9 mouse cellular contexts compared by ENCODE assay signal in the genomic region with DNA sequence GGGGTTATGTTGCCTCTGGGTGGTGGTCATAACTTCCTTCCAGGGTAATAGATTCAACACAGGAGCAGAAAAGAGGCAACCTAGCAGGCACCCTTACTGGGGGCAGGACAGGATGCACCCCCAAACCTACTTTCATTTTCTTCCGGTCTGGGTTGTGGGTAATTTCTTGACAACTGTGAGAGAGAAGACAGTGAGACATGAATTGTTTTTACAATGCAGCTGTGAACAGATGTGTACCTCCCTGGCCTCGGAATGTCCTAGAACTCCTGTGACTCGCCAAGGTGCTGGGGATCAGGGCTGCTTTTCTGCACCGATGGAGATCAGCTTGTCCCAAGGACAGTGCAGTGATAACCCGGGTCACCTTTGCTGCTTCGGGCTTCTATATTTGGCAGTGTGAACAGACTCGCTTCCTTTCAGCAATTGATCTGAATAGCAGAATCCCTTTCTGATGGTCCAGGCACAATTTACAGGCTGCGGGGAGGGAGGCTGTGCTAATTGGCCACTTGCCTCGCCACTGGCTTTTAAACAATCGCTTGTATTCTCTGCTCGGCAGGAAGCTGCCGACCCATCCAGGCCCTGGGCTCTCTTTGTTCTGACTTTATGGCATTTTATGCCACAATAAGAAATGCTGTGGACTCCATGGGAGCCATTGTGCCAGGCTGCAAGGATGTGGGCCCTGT.
A peak's percentile ranks its signal among the peaks of the same experiment; 100 is the strongest.
DNase-seq lines count a peak whose midpoint lies in the region; ATAC-seq and TF ChIP-seq lines count a peak whose summit lies in the region.
"Had no signal": no experiment of that assay in that cellular context is flagged by ENCODE, and none has a peak within 500 bp of the region (broad histone marks: within the 10 kb centered on the region; RNA-seq: fewer than 3 reads in every experiment).

No protein-coding gene starts in this region.

- peak overlapping the region; percentile 67 for H3K4me2 ChIP-seq in heart, postnatal 0 days (ENCODE audit: low read depth, low read length)
- H3K4me2 ChIP-seq in lung, embryonic 16.5 days (ENCODE audit: low read depth, low read length): peak overlapping the region; percentile 89
- H3K4me2 ChIP-seq in stomach, embryonic 14.5 days (replicated peaks; ENCODE audit: low read depth, low read length): 0 out of 2 replicates have a peak overlapping the region, but pooled peaks have one; percentile 8

- intact Hi-C loops in left cerebral cortex, postnatal 14 days (cut with DNase I): loop anchor here (10.0 kb wide), 2 partner anchors 120 to 470 kb away; no protein-coding TSS in a partner anchor

- H3K27me3 ChIP-seq in heart, postnatal 0 days (ENCODE audit: control insufficient read depth, insufficient read depth, low read length): no peaks in the 10 kb centered on the region
- no peaks in the 10 kb centered on the region for H3K27me3 ChIP-seq in lung, embryonic 16.5 days (ENCODE audit: control insufficient read depth, insufficient read depth, low read depth, low read length)
- no peaks in the 10 kb centered on the region for H3K27me3 ChIP-seq in stomach, embryonic 14.5 days (ENCODE audit: control insufficient read depth, insufficient read depth, low read length)

- H3K9me3 ChIP-seq in heart, postnatal 0 days (replicated peaks; ENCODE audit: control insufficient read depth, low read length): no peaks in the 10 kb centered on the region
- no peaks in the 10 kb centered on the region for H3K9me3 ChIP-seq in lung, embryonic 16.5 days (ENCODE audit: control insufficient read depth, low read length)
- no peaks in the 10 kb centered on the region for H3K9me3 ChIP-seq in stomach, embryonic 14.5 days (ENCODE audit: control insufficient read depth, low read depth, low read length)
- H3K9me3 ChIP-seq: G1E had no signal

- peak overlapping the region; percentile 13 for H3K4me3 ChIP-seq in heart, postnatal 0 days (ENCODE audit: low read depth, low read length)
- peak overlapping the region; percentile 12; the same call in 1 of the 2 replicates for H3K4me3 ChIP-seq in lung, embryonic 16.5 days (ENCODE audit: low read length)
- H3K4me3 ChIP-seq in stomach, embryonic 14.5 days (ENCODE audit: low read depth, low read length): no peak overlapping the region

- peak; percentile 40 for DNase-seq in left cerebral cortex, adult 11 months (ENCODE audit: low spot score)
- no peak for DNase-seq in left cerebral cortex, postnatal 14 days (ENCODE audit: low spot score in 2 of 2)
- DNase-seq in embryo, embryonic 11 days: peak; percentile 44
- no peak for DNase-seq in heart, postnatal 0 days (ENCODE audit: low spot score)
- DNase-seq in kidney, postnatal 10 days: peak; percentile 61
- no peak for DNase-seq in gastrocnemius, adult 8-10 months (ENCODE audit: low spot score in 2 of 2)

- H3K4me1 ChIP-seq in heart, postnatal 0 days (ENCODE audit: control insufficient read depth, insufficient read depth): peaks cover 19% of the 10 kb centered on the region
- H3K4me1 ChIP-seq in lung, embryonic 16.5 days (replicated peaks; ENCODE audit: control insufficient read depth, insufficient read depth, low read length): peaks cover 33% of the 10 kb centered on the region
- H3K4me1 ChIP-seq in stomach, embryonic 14.5 days (ENCODE audit: control insufficient read depth, insufficient read depth, low read length): peaks cover 7% of the 10 kb centered on the region; the same call in 1 of the 2 replicates

- H3K36me3 ChIP-seq in heart, postnatal 0 days (replicated peaks; ENCODE audit: control insufficient read depth, insufficient read depth, low read length): no peaks in the 10 kb centered on the region
- no peaks in the 10 kb centered on the region for H3K36me3 ChIP-seq in lung, embryonic 16.5 days (ENCODE audit: control insufficient read depth, insufficient read depth, low read length)
- H3K36me3 ChIP-seq in stomach, embryonic 14.5 days (ENCODE audit: control insufficient read depth, insufficient read depth, low read length): no peaks in the 10 kb centered on the region
- H3K36me3 ChIP-seq: G1E had no signal

- no peak for TF ChIP-seq CTCF in heart, postnatal 0 days (IDR thresholded peaks at IDR 0.05; ENCODE audit: low read depth)

- ATAC-seq in heart, postnatal 0 days (ENCODE audit: insufficient read depth, low read depth): no peak
- ATAC-seq in lung, embryonic 16.5 days (ENCODE audit: low read depth): no peak
- no peak for ATAC-seq in stomach, embryonic 14.5 days (ENCODE audit: insufficient number of reproducible peaks, insufficient read depth, low FRiP score, low read depth)

- no peak for TF ChIP-seq EP300 in heart, postnatal 0 days (IDR thresholded peaks at IDR 0.05; ENCODE audit: low read depth)

- WGBS in heart, postnatal 0 days: 12% methylated on average over 12 of the region's 12 CpGs
- 16% methylated on average over 12 of the region's 12 CpGs for WGBS in lung, embryonic 16.5 days
- 35% methylated on average over 12 of the region's 12 CpGs for WGBS in stomach, embryonic 14.5 days

- H3K27ac ChIP-seq in heart, postnatal 0 days (ENCODE audit: low read depth): peak overlapping the region; percentile 50
- peak overlapping the region; percentile 38; the same call in 1 of the 2 replicates for H3K27ac ChIP-seq in lung, embryonic 16.5 days (ENCODE audit: low read length)
- no peak overlapping the region for H3K27ac ChIP-seq in stomach, embryonic 14.5 days (ENCODE audit: low read length)

- peak overlapping the region; percentile 24 for H3K9ac ChIP-seq in heart, postnatal 0 days (replicated peaks; ENCODE audit: low read depth, low read length)
- peak overlapping the region; percentile 12 for H3K9ac ChIP-seq in lung, embryonic 16.5 days (ENCODE audit: low read length)
- H3K9ac ChIP-seq in stomach, embryonic 14.5 days (replicated peaks; ENCODE audit: low read depth, low read length): no peak overlapping the region

Comparison
In these comparisons a context has a peak if more than half of its experiments do, and no peak if none do; other contexts are left out.
1. DNase-seq: peak in left cerebral cortex, adult 11 months (single experiment), embryo, embryonic 11 days (single experiment) and kidney, postnatal 10 days (single experiment); none in left cerebral cortex, postnatal 14 days (0 of 2), heart, postnatal 0 days (single experiment) and gastrocnemius, adult 8-10 months (0 of 2).
2. H3K4me2 ChIP-seq: peak in every context shown above with its lines; median percentile 89 in lung, embryonic 16.5 days; 67 in heart, postnatal 0 days; 8 in stomach, embryonic 14.5 days.